Mouse (Mus musculus): ENCODE measurements around the gene Ube2s. TPM values are rescaled to one million over a fixed set of nuclear protein-coding genes. Genes with fewer than 3 reads are reported as not detected.
"Not testable (repeated sequence)": the region's sequence is repeated elsewhere in the genome, so short reads cannot be mapped to it uniquely, and the experiment has no call there.

Gene Ube2s
- polyA plus RNA-seq (2014; fragmentation: Nextera tagmentation; extraction: Ambion mirVana) = 378 and 472 TPM in 2 replicates

- Histone ChIP-seq H3K9ac (ENCODE audit: low read length) (peak within 1 kb of the TSS; percentile 98), H3K27me3 (replicated peaks; ENCODE audit: control insufficient read depth, insufficient read depth, low read length) (no peaks in the 10 kb centered on the region), H3K36me3 (ENCODE audit: control insufficient read depth, insufficient read depth, low read length) (peaks cover 27% of the 10 kb centered on the region), H3K27ac (ENCODE audit: low read depth, low read length) (peak within 1 kb of the TSS; percentile 93), H3K4me1 (ENCODE audit: control insufficient read depth, insufficient read depth, low read length) (peaks cover 20% of the 10 kb centered on the region), H3K4me2 (ENCODE audit: low read length) (peak within 1 kb of the TSS; percentile 76), H3K4me3 (ENCODE audit: low read depth, low read length) (peak within 1 kb of the TSS; percentile 97), H3K9me3 (replicated peaks; ENCODE audit: control insufficient read depth, low read length) (no peaks in the 10 kb centered on the region)
- DNase-seq (ENCODE audit: low spot score) (peak; percentile 100), ATAC-seq (peak; percentile 98)
- WGBS = under 1% methylated on average over 62 of the region's 62 CpGs
Measured at GRCm38 (mm10) chr7:4812303-4813104, at the start of gene Ube2s. TSS of gene Ube2s (minus strand) at chr7:4812590.

GRCm38 (mm10) chr7:4860926-4861325 is 48.5 kb upstream of the Ube2s start:
- WGBS = 79% methylated on average over 3 of the region's 3 CpGs

GRCm38 (mm10) chr7:4859418-4859978 is 47.1 kb upstream of the Ube2s start:
- no peak overlapping the region for H3K4me2 ChIP-seq (ENCODE audit: low read length)
- no peak overlapping the region for H3K4me3 ChIP-seq (ENCODE audit: low read depth, low read length)
- no peaks in the 10 kb centered on the region for H3K27me3 ChIP-seq (replicated peaks; ENCODE audit: control insufficient read depth, insufficient read depth, low read length)
- no peaks in the 10 kb centered on the region for H3K4me1 ChIP-seq (ENCODE audit: control insufficient read depth, insufficient read depth, low read length)
- DNase-seq (ENCODE audit: low spot score) = no peak
- WGBS = 85% methylated on average over 12 of the region's 12 CpGs
- H3K9ac ChIP-seq (ENCODE audit: low read length) = no peak overlapping the region
- no peaks in the 10 kb centered on the region for H3K36me3 ChIP-seq (ENCODE audit: control insufficient read depth, insufficient read depth, low read length)
- ATAC-seq = no peak
- no peaks in the 10 kb centered on the region for H3K9me3 ChIP-seq (replicated peaks; ENCODE audit: control insufficient read depth, low read length)
- no peak overlapping the region for H3K27ac ChIP-seq (ENCODE audit: low read depth, low read length)

More at GRCm38 (mm10) chr7:4860926-4861325, 48.5 kb upstream of the Ube2s start:
- H3K9ac ChIP-seq (ENCODE audit: low read length); H3K27me3 ChIP-seq (replicated peaks; ENCODE audit: control insufficient read depth, insufficient read depth, low read length); H3K9me3 ChIP-seq (replicated peaks; ENCODE audit: control insufficient read depth, low read length); DNase-seq (ENCODE audit: low spot score); ATAC-seq; H3K27ac ChIP-seq (ENCODE audit: low read depth, low read length); H3K4me3 ChIP-seq (ENCODE audit: low read depth, low read length); H3K36me3 ChIP-seq (ENCODE audit: control insufficient read depth, insufficient read depth, low read length); H3K4me2 ChIP-seq (ENCODE audit: low read length); H3K4me1 ChIP-seq (ENCODE audit: control insufficient read depth, insufficient read depth, low read length): not testable (repeated sequence)

GRCm38 (mm10) chr7:4857321-4857720 is 44.9 kb upstream of the Ube2s start:
- Histone ChIP-seq H3K4me1 (ENCODE audit: control insufficient read depth, insufficient read depth, low read length) (no peaks in the 10 kb centered on the region), H3K4me2 (ENCODE audit: low read length) (no peak overlapping the region), H3K4me3 (ENCODE audit: low read depth, low read length) (no peak overlapping the region), H3K27ac (ENCODE audit: low read depth, low read length) (no peak overlapping the region), H3K9ac (ENCODE audit: low read length) (no peak overlapping the region), H3K9me3 (replicated peaks; ENCODE audit: control insufficient read depth, low read length) (no peaks in the 10 kb centered on the region), H3K27me3 (replicated peaks; ENCODE audit: control insufficient read depth, insufficient read depth, low read length) (no peaks in the 10 kb centered on the region; the same call in 1 of the 2 replicates), H3K36me3 (ENCODE audit: control insufficient read depth, insufficient read depth, low read length) (no peaks in the 10 kb centered on the region)
- 61% methylated on average over 7 of the region's 7 CpGs for WGBS
- DNase-seq (ENCODE audit: low spot score) = no peak
- no peak for ATAC-seq

GRCm38 (mm10) chr7:4856508-4856907 is 44.1 kb upstream of the Ube2s start:
- ATAC-seq (no peak), DNase-seq (ENCODE audit: low spot score) (no peak)
- no peaks in the 10 kb centered on the region for H3K9me3 ChIP-seq (replicated peaks; ENCODE audit: control insufficient read depth, low read length)
- no peak overlapping the region for H3K4me2 ChIP-seq (ENCODE audit: low read length)
- H3K4me1 ChIP-seq (ENCODE audit: control insufficient read depth, insufficient read depth, low read length) = no peaks in the 10 kb centered on the region
- no peak overlapping the region for H3K9ac ChIP-seq (ENCODE audit: low read length)
- H3K4me3 ChIP-seq (ENCODE audit: low read depth, low read length) = no peak overlapping the region
- no peaks in the 10 kb centered on the region; the same call in 1 of the 2 replicates for H3K27me3 ChIP-seq (replicated peaks; ENCODE audit: control insufficient read depth, insufficient read depth, low read length)
- no peak overlapping the region for H3K27ac ChIP-seq (ENCODE audit: low read depth, low read length)
- no peaks in the 10 kb centered on the region for H3K36me3 ChIP-seq (ENCODE audit: control insufficient read depth, insufficient read depth, low read length)
- 91% methylated on average over 9 of the region's 9 CpGs for WGBS

- H3K27ac ChIP-seq (ENCODE audit: low read depth, low read length) = no peak overlapping the region
- WGBS = 91% methylated on average over 3 of the region's 3 CpGs
- H3K4me3 ChIP-seq (ENCODE audit: low read depth, low read length) = no peak overlapping the region
- H3K4me1 ChIP-seq (ENCODE audit: control insufficient read depth, insufficient read depth, low read length) = no peaks in the 10 kb centered on the region
- H3K36me3 ChIP-seq (ENCODE audit: control insufficient read depth, insufficient read depth, low read length) = no peaks in the 10 kb centered on the region
- no peak overlapping the region for H3K4me2 ChIP-seq (ENCODE audit: low read length)
- no peak for ATAC-seq
- H3K9me3 ChIP-seq (replicated peaks; ENCODE audit: control insufficient read depth, low read length) = no peaks in the 10 kb centered on the region
- H3K9ac ChIP-seq (ENCODE audit: low read length) = no peak overlapping the region
- H3K27me3 ChIP-seq (replicated peaks; ENCODE audit: control insufficient read depth, insufficient read depth, low read length) = no peaks in the 10 kb centered on the region; the same call in 1 of the 2 replicates
- no peak for DNase-seq (ENCODE audit: low spot score)
Measured at GRCm38 (mm10) chr7:4853613-4854012, 41.2 kb upstream of the Ube2s start.

GRCm38 (mm10) chr7:4851315-4851688 is 38.9 kb upstream of the Ube2s start:
- H3K27me3 ChIP-seq (replicated peaks; ENCODE audit: control insufficient read depth, insufficient read depth, low read length) = no peaks in the 10 kb centered on the region; the same call in 1 of the 2 replicates
- DNase-seq (ENCODE audit: low spot score) = no peak
- ATAC-seq = no peak
- no peak overlapping the region for H3K9ac ChIP-seq (ENCODE audit: low read length)
- H3K4me1 ChIP-seq (ENCODE audit: control insufficient read depth, insufficient read depth, low read length) = no peaks in the 10 kb centered on the region
- H3K9me3 ChIP-seq (replicated peaks; ENCODE audit: control insufficient read depth, low read length) = no peaks in the 10 kb centered on the region
- H3K4me3 ChIP-seq (ENCODE audit: low read depth, low read length) = no peak overlapping the region
- WGBS = 66% methylated on average over 8 of the region's 8 CpGs
- no peaks in the 10 kb centered on the region for H3K36me3 ChIP-seq (ENCODE audit: control insufficient read depth, insufficient read depth, low read length)
- H3K4me2 ChIP-seq (ENCODE audit: low read length) = no peak overlapping the region
- H3K27ac ChIP-seq (ENCODE audit: low read depth, low read length) = no peak overlapping the region

GRCm38 (mm10) chr7:4850621-4851314 is 38.4 kb upstream of the Ube2s start:
- no peak overlapping the region for H3K4me2 ChIP-seq (ENCODE audit: low read length)
- H3K9ac ChIP-seq (ENCODE audit: low read length) = no peak overlapping the region
- WGBS = 80% methylated on average over 11 of the region's 11 CpGs

More at GRCm38 (mm10) chr7:4850621-4851314, 38.4 kb upstream of the Ube2s start:
- H3K36me3 ChIP-seq (ENCODE audit: control insufficient read depth, insufficient read depth, low read length) = no peaks in the 10 kb centered on the region
- H3K27me3 ChIP-seq (replicated peaks; ENCODE audit: control insufficient read depth, insufficient read depth, low read length) = no peaks in the 10 kb centered on the region; the same call in 1 of the 2 replicates
- no peaks in the 10 kb centered on the region for H3K9me3 ChIP-seq (replicated peaks; ENCODE audit: control insufficient read depth, low read length)
- ATAC-seq (no peak), DNase-seq (ENCODE audit: low spot score) (no peak)
- H3K27ac ChIP-seq (ENCODE audit: low read depth, low read length) = no peak overlapping the region
- H3K4me3 ChIP-seq (ENCODE audit: low read depth, low read length) = no peak overlapping the region
- no peaks in the 10 kb centered on the region for H3K4me1 ChIP-seq (ENCODE audit: control insufficient read depth, insufficient read depth, low read length)

Data from forebrain, embryonic 14.5 days (tissue).